Mouse (Mus musculus): ENCODE data around the gene Fam89b. TPM values are rescaled to one million over a fixed set of nuclear protein-coding genes. Genes with fewer than 3 reads are reported as not detected.

Fam89b gene
- 10 to 100 TPM; 22.8 to 26.9 (median 24.2) TPM for total RNA-seq (2022)

GRCm38 (mm10) chr19:5729444-5729815 is at the start of gene Fam89b:
Gene Fam89b (minus strand): TSS chr19:5729653.
- DNase-seq (ENCODE audit: low spot score), result peak; percentile 93

DNA sequence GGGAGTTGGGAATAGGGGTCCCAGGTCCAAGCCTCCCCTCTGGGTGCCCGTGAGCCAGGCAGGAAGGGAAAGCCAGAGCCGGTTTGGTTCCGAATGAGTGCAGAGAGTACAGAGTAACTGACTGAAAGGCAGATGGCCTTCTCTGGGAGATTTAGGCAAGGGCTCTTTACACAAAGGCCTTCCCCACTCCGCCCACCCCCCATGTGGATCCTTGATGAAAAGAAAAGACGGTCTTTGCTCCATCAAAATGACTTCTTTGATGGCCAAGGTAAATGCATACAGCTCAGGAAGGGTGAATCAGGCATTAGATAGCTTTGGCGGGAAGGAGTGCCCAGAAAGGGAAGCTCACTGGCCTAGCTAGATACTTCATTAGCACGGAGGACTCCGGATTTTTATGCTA is 48.9 kb upstream of the Fam89b start:
- no peak for DNase-seq (ENCODE audit: low spot score)

GRCm38 (mm10) chr19:5777387-5778032 is 48.1 kb upstream of the Fam89b start:
- no peak for DNase-seq (ENCODE audit: low spot score)

GRCm38 (mm10) chr19:5770925-5771860 is 41.7 kb upstream of the Fam89b start, which contains the start of gene Scyl1:
Gene Scyl1 (minus strand): TSS chr19:5771419.
- DNase-seq (ENCODE audit: low spot score), result peak; percentile 96

DNA sequence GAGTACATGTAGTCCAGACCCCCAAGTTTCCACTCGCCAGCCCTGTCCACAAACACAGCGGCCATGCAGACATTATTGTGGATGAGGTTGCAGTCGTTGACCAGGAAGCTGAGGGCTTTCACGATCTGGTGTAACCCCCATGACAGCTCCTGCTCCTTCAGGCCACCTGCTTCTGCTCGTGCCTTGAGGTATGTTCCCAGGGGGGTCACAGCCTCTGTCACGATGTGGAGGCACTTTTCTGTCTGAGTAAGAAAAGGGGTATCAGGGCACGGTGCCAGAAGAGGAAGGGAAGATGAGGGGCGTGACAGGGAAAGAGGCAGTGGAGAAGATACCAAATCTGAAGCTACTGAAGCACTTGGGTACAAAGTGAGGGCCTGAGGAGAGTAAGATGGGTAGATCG is 40.9 kb upstream of the Fam89b start:
- no peak for DNase-seq (ENCODE audit: low spot score)

- no peak for DNase-seq (ENCODE audit: low spot score)
Measured at GRCm38 (mm10) chr19:5767271-5767670, 37.8 kb upstream of the Fam89b start.

- no peak for DNase-seq (ENCODE audit: low spot score)
Measured at GRCm38 (mm10) chr19:5763163-5763562, 33.7 kb upstream of the Fam89b start.

DNA sequence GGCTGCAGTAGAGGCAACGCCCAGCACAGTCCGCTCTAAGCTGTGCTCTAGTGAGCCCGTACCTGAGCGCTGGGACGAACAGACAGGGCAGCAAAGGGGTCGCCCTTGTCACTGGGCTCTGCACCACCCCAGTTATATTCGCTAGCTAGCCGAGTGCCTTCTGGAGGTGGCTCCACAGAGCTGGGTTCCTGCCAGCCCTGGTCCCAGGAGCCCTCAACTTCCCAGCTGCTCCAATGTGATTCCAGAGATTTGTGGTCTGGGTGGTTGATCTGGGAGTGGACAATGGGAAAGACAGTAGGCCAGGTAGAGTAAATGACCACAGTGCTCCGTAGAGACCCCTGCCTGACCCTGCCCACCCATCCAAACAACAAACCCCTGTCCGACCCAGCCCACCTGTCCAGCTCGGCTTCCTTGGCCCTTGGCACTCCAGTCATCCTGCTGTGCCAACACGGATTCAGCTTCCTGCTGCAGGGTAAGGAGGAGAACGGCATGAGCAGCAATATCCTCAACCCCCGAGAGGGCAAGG is 29.5 kb upstream of the Fam89b start:
- DNase-seq (ENCODE audit: low spot score), result no peak

GRCm38 (mm10) chr19:5756991-5757636 is 27.7 kb upstream of the Fam89b start:
- DNase-seq (ENCODE audit: low spot score), result no peak

DNA sequence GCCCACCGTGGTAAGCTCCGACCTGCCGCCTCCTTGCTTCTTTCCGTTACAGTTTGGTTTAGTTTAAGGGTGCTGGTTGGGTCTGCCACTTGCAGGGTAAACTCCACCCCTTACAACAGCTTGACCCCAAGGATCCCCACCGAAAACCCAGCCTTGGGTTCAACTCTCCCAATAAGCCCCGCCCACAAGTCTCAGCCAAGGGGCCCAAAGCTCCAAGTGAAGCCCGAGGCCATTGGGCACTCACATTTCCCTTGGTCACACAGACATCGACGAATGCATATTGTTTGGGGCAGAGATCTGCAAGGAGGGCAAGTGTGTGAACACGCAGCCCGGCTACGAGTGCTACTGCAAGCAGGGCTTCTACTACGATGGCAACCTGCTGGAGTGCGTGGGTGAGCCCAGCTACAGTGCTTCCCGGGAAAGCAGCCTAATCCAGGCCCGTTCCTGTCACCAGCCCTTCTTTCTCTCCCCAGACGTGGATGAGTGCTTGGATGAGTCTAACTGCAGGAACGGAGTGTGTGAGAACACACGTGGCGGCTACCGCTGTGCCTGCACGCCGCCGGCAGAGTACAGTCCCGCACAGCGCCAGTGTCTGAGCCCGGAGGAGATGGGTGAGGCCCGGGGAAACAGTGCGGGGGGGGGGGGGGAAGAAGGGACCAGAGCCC is 27.0 kb upstream of the Fam89b start:
- no peak for DNase-seq (ENCODE audit: low spot score)

DNA sequence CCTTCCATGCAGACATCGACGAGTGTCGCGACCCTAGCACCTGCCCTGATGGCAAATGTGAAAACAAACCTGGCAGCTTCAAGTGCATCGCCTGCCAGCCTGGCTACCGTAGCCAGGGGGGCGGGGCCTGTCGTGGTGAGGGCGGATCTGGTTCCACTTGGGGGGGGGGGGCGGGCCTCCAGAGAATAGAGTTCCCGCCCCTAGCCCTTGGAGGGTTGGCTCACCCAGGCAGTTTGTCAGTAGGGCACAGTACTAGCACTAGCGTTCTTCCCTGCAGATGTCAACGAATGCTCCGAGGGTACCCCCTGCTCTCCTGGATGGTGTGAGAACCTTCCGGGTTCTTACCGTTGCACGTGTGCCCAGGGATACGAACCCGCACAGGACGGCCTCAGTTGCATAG is 22.3 kb upstream of the Fam89b start:
- no peak for DNase-seq (ENCODE audit: low spot score)

DNA sequence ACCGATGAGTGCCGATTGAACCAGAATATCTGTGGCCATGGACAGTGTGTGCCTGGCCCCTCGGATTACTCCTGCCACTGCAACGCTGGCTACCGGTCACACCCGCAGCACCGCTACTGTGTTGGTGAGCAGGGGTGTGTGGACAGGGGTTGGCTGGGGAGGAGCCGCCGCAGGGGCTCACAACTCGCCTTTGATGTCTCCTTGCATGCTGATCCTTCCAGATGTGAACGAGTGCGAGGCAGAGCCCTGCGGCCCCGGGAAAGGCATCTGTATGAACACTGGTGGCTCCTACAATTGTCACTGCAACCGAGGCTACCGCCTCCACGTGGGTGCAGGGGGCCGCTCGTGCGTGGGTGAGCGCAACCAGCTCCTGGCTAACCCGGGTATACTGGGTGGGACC is 21.5 kb upstream of the Fam89b start:
- DNase-seq (ENCODE audit: low spot score), result no peak

GRCm38 (mm10) chr19:5749476-5749875 is 20.0 kb upstream of the Fam89b start:
- DNase-seq (ENCODE audit: low spot score), result no peak

DNA sequence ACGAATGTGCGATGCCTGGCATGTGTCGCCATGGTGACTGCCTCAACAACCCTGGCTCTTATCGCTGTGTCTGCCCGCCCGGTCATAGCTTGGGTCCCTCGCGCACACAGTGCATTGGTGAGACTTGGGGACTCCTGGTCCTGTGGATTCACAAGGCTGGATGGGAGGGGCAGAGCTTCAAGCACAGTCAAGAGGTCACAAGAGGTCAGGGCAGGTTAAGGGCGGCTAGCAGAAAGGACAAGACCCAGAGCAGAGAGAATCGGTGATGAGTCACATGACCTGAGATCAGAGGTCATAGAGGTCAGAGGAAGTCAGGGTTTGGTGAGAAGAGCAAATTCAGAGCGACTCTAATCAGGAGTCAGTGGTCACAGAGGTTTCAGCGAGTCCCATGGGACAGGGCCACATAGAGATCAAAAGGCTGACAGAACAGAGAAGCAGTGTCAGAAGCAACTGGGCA is 17.5 kb upstream of the Fam89b start:
- no peak for DNase-seq (ENCODE audit: low spot score)

- DNase-seq (ENCODE audit: low spot score), result no peak
Measured at GRCm38 (mm10) chr19:5745756-5746710, 16.6 kb upstream of the Fam89b start.

- no peak for DNase-seq (ENCODE audit: low spot score)
Measured at GRCm38 (mm10) chr19:5743576-5743975, 14.1 kb upstream of the Fam89b start.

DNA sequence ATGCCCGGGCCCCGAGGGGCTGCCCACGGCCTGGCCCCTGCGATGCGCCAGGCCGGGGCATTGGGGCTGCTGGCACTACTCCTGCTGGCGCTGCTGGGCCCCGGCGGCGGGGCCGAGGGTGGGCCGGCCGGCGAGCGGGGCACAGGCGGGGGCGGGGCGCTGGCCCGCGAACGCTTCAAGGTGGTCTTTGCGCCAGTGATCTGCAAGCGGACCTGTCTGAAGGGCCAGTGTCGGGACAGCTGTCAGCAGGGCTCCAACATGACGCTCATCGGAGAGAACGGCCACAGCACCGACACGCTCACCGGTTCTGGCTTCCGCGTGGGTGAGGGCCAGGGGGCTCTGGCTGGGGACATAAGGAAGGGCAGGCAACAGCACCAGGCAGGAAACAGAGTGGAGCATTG is 12.8 kb upstream of the Fam89b start:
- DNase-seq (ENCODE audit: low spot score), result no peak

- peak; percentile 73 for DNase-seq (ENCODE audit: low spot score)
Measured at GRCm38 (mm10) chr19:5741641-5742240, 12.3 kb upstream of the Fam89b start.

- DNase-seq (ENCODE audit: low spot score), result peak; percentile 60
Measured at GRCm38 (mm10) chr19:5740320-5741317, 11.2 kb upstream of the Fam89b start, which contains the start of gene Ltbp3. Gene Ltbp3 (plus strand): TSS chr19:5740904.
